Mouse (Mus musculus) layer of hippocampus, adult 9-11 months (tissue): ENCODE data around the gene Ptprq.
A peak's percentile ranks its signal among the peaks of the same experiment; 100 is the strongest.

Experiments
- DNase-seq: peaks from one replicate; pipeline ENCODE4 v3.0.0; 2022

Gene Ptprq

GRCm38 (mm10) chr10:107626648-107627047, 93.2 kb downstream of the Ptprq start:
- no peak for DNase-seq

GRCm38 (mm10) chr10:107624211-107624610, 95.6 kb downstream of the Ptprq start:
- no peak for DNase-seq

- no peak for DNase-seq
Observed at GRCm38 (mm10) chr10:107615460-107615859, 104.4 kb downstream of the Ptprq start.

GRCm38 (mm10) chr10:107601371-107601770, 118.5 kb downstream of the Ptprq start:
- DNase-seq = no peak

- DNase-seq = no peak
Observed at GRCm38 (mm10) chr10:107583360-107583759, 136.5 kb downstream of the Ptprq start.

- no peak for DNase-seq
Observed at GRCm38 (mm10) chr10:107569044-107569443, 150.8 kb downstream of the Ptprq start.

GRCm38 (mm10) chr10:107568261-107568660, 151.6 kb downstream of the Ptprq start:
- DNase-seq = no peak

- no peak for DNase-seq
Observed at GRCm38 (mm10) chr10:107562875-107563274, 157.0 kb downstream of the Ptprq start.

GRCm38 (mm10) chr10:107560881-107561280, 159.0 kb downstream of the Ptprq start:
- no peak for DNase-seq

GRCm38 (mm10) chr10:107543026-107543425, 176.8 kb downstream of the Ptprq start:
- no peak for DNase-seq

- no peak for DNase-seq
Observed at GRCm38 (mm10) chr10:107528758-107529157, 191.1 kb downstream of the Ptprq start.

- DNase-seq = no peak
Observed at GRCm38 (mm10) chr10:107519216-107519615, 200.6 kb downstream of the Ptprq start.

- no peak for DNase-seq
Observed at GRCm38 (mm10) chr10:107516641-107517040, 203.2 kb downstream of the Ptprq start.

- DNase-seq = no peak
Observed at GRCm38 (mm10) chr10:107514735-107515134, 205.1 kb downstream of the Ptprq start.

- no peak for DNase-seq
Observed at GRCm38 (mm10) chr10:107506397-107506796, 213.5 kb downstream of the Ptprq start.

GRCm38 (mm10) chr10:107503430-107503829, 216.4 kb downstream of the Ptprq start:
- no peak for DNase-seq

- no peak for DNase-seq
Observed at GRCm38 (mm10) chr10:107502193-107502592, 217.7 kb downstream of the Ptprq start.

- DNase-seq = peak; percentile 32
Observed at GRCm38 (mm10) chr10:107499656-107500055, 220.2 kb downstream of the Ptprq start.

- no peak for DNase-seq
Observed at GRCm38 (mm10) chr10:107496402-107496801, 223.4 kb downstream of the Ptprq start.

GRCm38 (mm10) chr10:107494568-107494967, 225.3 kb downstream of the Ptprq start, which contains the start of gene Myf6:
Gene Myf6 (minus strand): TSS chr10:107494737.
- no peak for DNase-seq

- DNase-seq = no peak
Observed at GRCm38 (mm10) chr10:107493580-107494474, 226.0 kb downstream of the Ptprq start.

- no peak for DNase-seq
Observed at GRCm38 (mm10) chr10:107492867-107493579, 226.8 kb downstream of the Ptprq start.

GRCm38 (mm10) chr10:107488654-107489315, 231.1 kb downstream of the Ptprq start:
- no peak for DNase-seq
